Mouse (Mus musculus) limb, embryonic 12.5 days (tissue): ENCODE data around the gene Pold1. TPM values are rescaled to one million over a fixed set of nuclear protein-coding genes. Genes with fewer than 3 reads are reported as not detected.
A peak's percentile ranks its signal among the peaks of the same experiment; 100 is the strongest.

Experiments
- ATAC-seq: fragments of 200-750 bp; cut with Nextera tagmentation; 2 replicates; pipeline ENCODE4 v1.8.0; 2017; ENCODE audit warnings: low read depth, moderate TSS enrichment; ENCODE audit not compliant: insufficient number of reproducible peaks, insufficient read depth, low FRiP score, low TSS enrichment
- H3K27ac ChIP-seq: fragments of 300-500 bp; sonication (generic); 2 replicates; pipeline ENCODE4 v1.5.1; 2016; ENCODE audit warnings: mild to moderate bottlenecking, moderate library complexity
- H3K27me3 ChIP-seq: fragments of 300-500 bp; sonication (generic); 2 replicates; pipeline ENCODE4 v1.6.1; 2016; ENCODE audit warnings: mild to moderate bottlenecking, moderate library complexity
- H3K36me3 ChIP-seq: fragments of 300-500 bp; sonication (generic); 2 replicates; pipeline ENCODE4 v1.6.1; 2016; ENCODE audit warnings: mild to moderate bottlenecking, moderate library complexity
- H3K4me1 ChIP-seq: fragments of 300-500 bp; sonication (generic); replicated peaks from 2 replicates; pipeline ENCODE4 v1.6.1; 2016
- H3K4me2 ChIP-seq: fragments of 300-500 bp; sonication (generic); 2 replicates; pipeline ENCODE4 v1.6.1; 2016; ENCODE audit warnings: mild to moderate bottlenecking, moderate library complexity
- H3K4me3 ChIP-seq: fragments of 300-500 bp; sonication (generic); replicated peaks from 2 replicates; pipeline ENCODE4 v1.5.1; 2016; ENCODE audit warnings: mild to moderate bottlenecking
- H3K9ac ChIP-seq: fragments of 300-500 bp; sonication (generic); replicated peaks from 2 replicates; pipeline ENCODE4 v1.6.1; 2016; ENCODE audit warnings: mild to moderate bottlenecking, moderate library complexity
- H3K9me3 ChIP-seq: fragments of 300-500 bp; sonication (generic); 2 replicates; pipeline ENCODE4 v1.6.1; 2016; ENCODE audit warnings: mild to moderate bottlenecking, moderate library complexity
- WGBS: fragments of 180-500 bp; shearing (Covaris S2); methylation state at CpG from one replicate; pipeline ENCODE4 v1.1.7; 2016; 5-methylcytosine and 5-hydroxymethylcytosine counted together
- polyA plus RNA-seq: library from polyadenylated mRNA; unstranded; fragments of >200 nt; fragmentation: Nextera tagmentation; extraction: Ambion mirVana; gene quantifications from 2 replicates; pipeline ENCODE4 v1.2.1, GENCODE M21; 2016

The Pold1 gene
- polyA plus RNA-seq, 1 experiment from 2014 or later, result 132 TPM

DNA sequence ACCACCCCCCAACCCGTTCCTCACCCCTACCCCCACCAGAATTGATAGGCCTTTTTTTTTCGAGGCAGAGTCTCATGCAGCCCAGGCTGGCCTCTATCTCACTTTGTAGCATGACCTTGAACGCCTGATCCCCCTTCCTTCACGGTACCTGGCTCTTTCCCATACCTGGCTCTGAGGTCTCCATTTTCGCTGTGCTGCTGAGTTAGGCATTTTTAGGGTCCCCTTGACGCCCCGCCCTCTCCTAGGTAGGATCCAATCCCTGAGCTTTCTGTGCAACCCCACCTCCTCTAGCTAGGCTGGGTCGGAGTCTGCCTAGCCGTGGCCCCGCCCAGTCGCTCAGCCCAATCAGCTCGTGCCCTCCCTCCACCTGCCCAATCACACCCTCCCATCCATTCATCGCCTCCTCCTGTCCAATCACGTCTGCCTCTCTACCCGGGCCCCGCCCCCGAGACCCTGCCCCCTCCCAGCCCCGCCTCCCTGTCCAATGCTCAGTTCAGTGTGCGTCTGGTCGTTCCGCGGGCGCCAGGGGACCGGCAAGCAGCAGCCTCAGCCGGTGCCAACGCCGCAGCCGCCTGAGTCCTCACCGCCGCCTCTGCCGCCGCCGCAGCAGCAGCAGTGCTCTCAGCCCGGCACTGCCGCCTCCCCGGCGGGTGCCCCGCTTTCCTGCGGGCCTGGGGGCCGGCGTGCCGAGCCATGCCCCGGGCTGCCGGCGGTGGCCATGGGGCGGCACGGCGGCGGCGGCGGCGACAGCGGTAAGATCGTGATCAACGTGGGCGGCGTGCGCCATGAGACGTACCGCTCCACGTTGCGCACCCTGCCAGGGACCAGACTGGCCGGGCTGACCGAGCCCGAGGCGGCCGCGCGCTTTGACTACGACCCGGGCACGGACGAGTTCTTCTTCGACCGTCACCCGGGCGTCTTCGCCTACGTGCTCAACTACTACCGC is 42.0 kb upstream of the Pold1 start, which contains the start of gene Kcnc3:
Gene Kcnc3, plus strand, starts transcription at position 263 of the 946 bp plus-strand sequence.
- peak; percentile 90 for ATAC-seq
- Histone ChIP-seq H3K4me1 (peaks cover 50% of the 10 kb centered on the region), H3K4me3 (peak within 1 kb of the TSS; percentile 63), H3K9me3 (no peaks in the 10 kb centered on the region), H3K27me3 (peaks cover 91% of the 10 kb centered on the region), H3K4me2 (peak within 1 kb of the TSS; percentile 99), H3K27ac (no peak within 1 kb of the TSS), H3K36me3 (no peaks in the 10 kb centered on the region), H3K9ac (peak within 1 kb of the TSS; percentile 54)
- WGBS, result under 1% methylated on average over 77 of the region's 80 CpGs

DNA sequence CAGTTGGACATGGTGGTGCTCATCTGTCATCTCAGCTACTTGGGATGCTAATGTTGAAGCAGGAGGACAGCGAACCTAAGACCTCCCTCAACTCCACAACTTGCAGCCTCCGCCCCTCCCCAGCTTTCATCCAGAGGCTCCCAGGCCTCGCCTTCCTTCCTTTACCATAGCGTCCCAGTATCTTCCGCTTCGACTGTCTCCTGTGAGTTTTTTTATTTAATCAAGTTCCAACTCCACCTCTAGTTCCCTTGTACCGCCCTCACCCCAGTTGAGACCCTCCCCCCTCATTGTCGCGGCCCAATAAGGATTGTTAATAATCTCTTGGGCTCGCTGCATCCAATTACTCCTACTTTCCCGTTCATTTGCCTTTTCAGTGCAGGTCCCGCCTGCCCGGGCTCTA is 41.3 kb upstream of the Pold1 start:
- no peaks in the 10 kb centered on the region for H3K9me3 ChIP-seq
- peaks cover 98% of the 10 kb centered on the region for H3K27me3 ChIP-seq
- no peak overlapping the region for H3K27ac ChIP-seq
- H3K9ac ChIP-seq, result no peak overlapping the region
- ATAC-seq, result no peak
- H3K4me1 ChIP-seq, result peaks cover 50% of the 10 kb centered on the region
- WGBS, result 2% methylated on average over 13 of the region's 13 CpGs
- H3K36me3 ChIP-seq, result no peaks in the 10 kb centered on the region
- H3K4me3 ChIP-seq, result peak overlapping the region; percentile 63
- H3K4me2 ChIP-seq, result peak overlapping the region; percentile 99

DNA sequence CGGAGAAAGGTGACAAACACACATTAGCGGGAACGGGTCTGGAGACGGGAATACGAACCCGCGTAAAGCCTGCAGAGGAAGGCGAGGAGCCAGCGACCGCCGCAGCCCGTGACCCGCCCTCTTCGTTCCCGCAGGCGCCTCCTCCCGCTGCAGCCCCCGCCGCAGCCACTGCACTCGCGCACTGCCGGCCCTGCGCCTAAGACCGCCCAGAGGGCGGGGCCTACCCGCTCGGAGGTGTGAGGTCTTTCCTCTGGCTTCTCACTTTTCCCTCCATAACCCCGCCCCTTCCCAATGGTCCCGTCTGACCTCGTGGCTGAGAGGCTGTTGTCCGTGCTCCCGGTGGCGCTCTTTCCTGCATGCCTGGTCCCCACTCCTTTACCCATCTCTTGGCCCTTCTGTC is 40.5 kb upstream of the Pold1 start:
- ATAC-seq, result peak; percentile 41; the same call in 1 of the 2 replicates
- Histone ChIP-seq H3K4me2 (peak overlapping the region; percentile 99), H3K27ac (no peak overlapping the region), H3K9ac (peak overlapping the region; percentile 51; the same call in 1 of the 2 replicates), H3K9me3 (no peaks in the 10 kb centered on the region), H3K36me3 (no peaks in the 10 kb centered on the region), H3K27me3 (peaks cover 100% of the 10 kb centered on the region), H3K4me1 (peaks cover 50% of the 10 kb centered on the region), H3K4me3 (peak overlapping the region; percentile 63)
- WGBS, result under 1% methylated on average over 30 of the region's 33 CpGs

DNA sequence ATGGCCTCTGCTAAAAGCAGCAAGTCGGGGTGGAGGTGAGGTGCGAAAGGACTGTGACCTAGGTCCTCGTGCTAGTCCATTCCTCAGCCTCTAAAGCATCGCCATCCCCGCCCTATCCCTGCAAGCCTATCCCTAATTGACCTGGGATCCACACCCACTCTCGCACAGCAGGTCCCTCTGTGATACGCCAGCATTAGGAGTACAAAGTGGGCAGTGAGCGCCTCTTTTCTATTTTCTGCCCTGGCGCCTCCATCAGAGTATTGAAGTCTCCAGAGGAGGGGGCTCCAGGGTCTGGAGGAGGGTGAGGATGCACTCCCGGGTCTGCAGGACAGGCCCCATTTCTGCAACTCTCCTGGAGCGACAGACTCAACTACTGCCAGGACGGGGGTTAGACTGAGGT is 39.7 kb upstream of the Pold1 start:
- no peaks in the 10 kb centered on the region for H3K36me3 ChIP-seq
- H3K27ac ChIP-seq, result no peak overlapping the region
- WGBS, result 5% methylated on average over 12 of the region's 12 CpGs
- H3K9me3 ChIP-seq, result no peaks in the 10 kb centered on the region
- H3K9ac ChIP-seq, result no peak overlapping the region; the same call in 1 of the 2 replicates
- peak overlapping the region; percentile 99 for H3K4me2 ChIP-seq
- peaks cover 94% of the 10 kb centered on the region for H3K27me3 ChIP-seq
- H3K4me3 ChIP-seq, result peak overlapping the region; percentile 63
- ATAC-seq, result no peak
- peaks cover 42% of the 10 kb centered on the region for H3K4me1 ChIP-seq

DNA sequence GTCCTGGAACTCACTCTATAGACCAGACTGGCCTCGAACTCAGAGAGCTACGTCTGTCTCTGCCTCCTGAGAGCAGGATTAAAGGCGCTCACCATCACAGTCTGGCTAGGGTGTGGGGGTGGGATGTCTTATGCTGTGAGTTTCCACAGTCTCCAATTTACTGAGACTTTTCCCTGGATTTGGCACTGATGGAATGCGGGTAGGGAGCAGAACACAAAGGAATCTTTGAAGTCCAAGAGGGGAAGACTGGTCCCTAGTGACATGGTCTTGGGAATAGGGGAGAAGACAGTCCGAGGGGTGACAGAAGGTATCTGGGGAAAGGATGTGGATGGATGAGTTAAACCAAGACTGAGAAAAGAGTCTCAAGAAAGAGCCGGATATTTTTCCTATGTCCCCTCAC is 39.0 kb upstream of the Pold1 start:
- no peak for ATAC-seq
- H3K27ac ChIP-seq, result no peak overlapping the region
- H3K4me1 ChIP-seq, result peaks cover 37% of the 10 kb centered on the region
- no peaks in the 10 kb centered on the region for H3K9me3 ChIP-seq
- H3K36me3 ChIP-seq, result no peaks in the 10 kb centered on the region
- H3K9ac ChIP-seq, result no peak overlapping the region
- no peak overlapping the region for H3K4me3 ChIP-seq
- 36% methylated on average over 6 of the region's 6 CpGs for WGBS
- H3K4me2 ChIP-seq, result 0 out of 2 replicates have a peak overlapping the region, but pooled peaks have one; percentile 99
- H3K27me3 ChIP-seq, result peaks cover 93% of the 10 kb centered on the region

DNA sequence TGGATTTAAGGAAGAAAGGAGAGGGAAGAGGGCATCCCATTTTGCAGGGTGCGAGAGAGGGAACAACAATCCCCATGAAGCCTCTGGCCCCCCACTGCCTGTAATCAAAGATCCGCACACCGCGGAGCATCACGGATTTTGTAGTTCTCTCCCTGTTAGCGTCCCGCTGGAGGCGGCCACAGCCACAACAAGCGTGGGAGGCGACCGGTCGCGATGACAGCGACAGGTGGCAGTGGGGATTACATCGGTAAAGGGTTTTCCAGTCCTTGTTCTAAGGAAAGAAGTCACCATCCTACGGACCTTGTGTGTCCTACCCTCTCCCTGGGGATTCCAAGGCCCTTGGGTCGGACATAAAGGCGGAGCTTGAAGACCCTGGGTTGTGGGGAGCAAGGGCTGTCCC is 38.3 kb upstream of the Pold1 start:
- Histone ChIP-seq H3K9me3 (no peaks in the 10 kb centered on the region), H3K27ac (no peak overlapping the region), H3K36me3 (no peaks in the 10 kb centered on the region), H3K9ac (no peak overlapping the region; the same call in 1 of the 2 replicates), H3K4me3 (peak overlapping the region; percentile 22), H3K4me1 (peaks cover 37% of the 10 kb centered on the region), H3K27me3 (peaks cover 90% of the 10 kb centered on the region), H3K4me2 (peak overlapping the region; percentile 46)
- ATAC-seq, result no peak
- WGBS, result under 1% methylated on average over 18 of the region's 18 CpGs

DNA sequence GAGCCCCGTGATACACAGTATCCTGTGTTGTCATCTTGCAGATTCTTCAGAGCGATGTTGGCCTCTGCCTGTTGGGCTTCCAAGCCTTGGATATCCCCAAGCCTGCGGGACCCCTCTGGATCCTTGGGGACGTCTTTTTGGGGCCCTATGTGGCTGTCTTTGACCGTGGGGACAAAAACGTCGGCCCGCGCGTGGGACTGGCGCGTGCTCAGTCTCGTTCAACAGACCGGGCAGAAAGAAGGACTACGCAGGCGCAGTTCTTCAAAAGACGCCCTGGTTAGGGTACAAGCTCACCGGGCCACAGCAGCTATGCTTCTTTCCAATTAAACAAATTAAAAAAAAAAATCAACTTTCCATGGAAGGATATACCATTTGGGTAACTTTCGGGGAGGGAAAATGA is 37.9 kb upstream of the Pold1 start:
- peaks cover 89% of the 10 kb centered on the region for H3K27me3 ChIP-seq

DNA sequence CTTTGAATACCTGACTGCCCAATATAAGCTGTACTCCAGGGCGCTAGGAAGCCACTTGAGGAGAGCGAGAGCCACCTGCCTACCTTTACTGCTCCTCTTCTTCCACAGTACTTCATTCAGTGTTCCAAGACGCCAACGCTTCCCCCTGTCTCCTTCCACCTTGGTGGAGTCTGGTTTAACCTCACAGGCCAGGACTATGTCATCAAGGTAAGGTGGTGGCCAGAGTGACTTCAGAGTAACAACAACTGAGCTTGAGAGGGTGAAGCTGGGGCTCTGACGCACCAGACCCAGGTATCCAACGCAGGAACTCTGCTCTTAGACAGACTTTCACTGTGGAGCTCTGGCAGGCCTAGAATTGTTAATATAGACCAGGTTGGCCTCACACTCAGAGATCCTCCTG is 37.0 kb upstream of the Pold1 start:
- peaks cover 25% of the 10 kb centered on the region for H3K4me1 ChIP-seq
- no peaks in the 10 kb centered on the region for H3K36me3 ChIP-seq
- no peaks in the 10 kb centered on the region for H3K9me3 ChIP-seq
- H3K9ac ChIP-seq, result no peak overlapping the region
- no peak for ATAC-seq
- WGBS, result 89% methylated on average over 6 of the region's 6 CpGs
- H3K27me3 ChIP-seq, result peaks cover 85% of the 10 kb centered on the region
- no peak overlapping the region for H3K27ac ChIP-seq
- no peak overlapping the region for H3K4me2 ChIP-seq
- H3K4me3 ChIP-seq, result no peak overlapping the region

More for the DNA sequence above, 37.9 kb upstream of the Pold1 start:
- no peak for ATAC-seq
- peaks cover 33% of the 10 kb centered on the region for H3K4me1 ChIP-seq
- peak overlapping the region; percentile 46 for H3K4me2 ChIP-seq
- no peaks in the 10 kb centered on the region for H3K36me3 ChIP-seq
- H3K9me3 ChIP-seq, result no peaks in the 10 kb centered on the region
- H3K27ac ChIP-seq, result no peak overlapping the region
- 9% methylated on average over 19 of the region's 19 CpGs for WGBS
- H3K9ac ChIP-seq, result no peak overlapping the region
- peak overlapping the region; percentile 22 for H3K4me3 ChIP-seq

DNA sequence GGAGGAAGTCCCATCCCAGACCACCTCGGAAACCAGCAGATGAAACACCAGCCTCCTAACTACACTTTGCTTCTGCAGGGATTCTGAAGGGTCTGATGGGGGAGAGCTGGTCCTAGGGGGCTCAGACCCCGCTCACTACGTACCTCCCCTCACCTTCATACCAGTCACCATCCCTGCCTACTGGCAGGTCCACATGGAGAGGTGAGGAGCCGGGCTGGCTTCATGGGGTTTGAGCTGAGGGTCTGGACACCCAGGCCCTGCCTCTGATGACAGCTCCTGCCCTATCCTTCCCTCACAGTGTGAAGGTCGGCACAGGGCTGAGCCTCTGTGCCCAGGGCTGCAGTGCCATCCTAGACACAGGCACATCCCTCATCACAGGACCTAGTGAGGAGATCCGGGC is 36.3 kb upstream of the Pold1 start:
- peaks cover 78% of the 10 kb centered on the region for H3K27me3 ChIP-seq
- H3K9me3 ChIP-seq, result no peaks in the 10 kb centered on the region
- H3K4me2 ChIP-seq, result no peak overlapping the region
- 85% methylated on average over 6 of the region's 6 CpGs for WGBS
- no peak overlapping the region for H3K9ac ChIP-seq
- no peak overlapping the region for H3K4me3 ChIP-seq
- peaks cover 25% of the 10 kb centered on the region for H3K4me1 ChIP-seq
- no peaks in the 10 kb centered on the region for H3K36me3 ChIP-seq
- H3K27ac ChIP-seq, result no peak overlapping the region
- ATAC-seq, result no peak

DNA sequence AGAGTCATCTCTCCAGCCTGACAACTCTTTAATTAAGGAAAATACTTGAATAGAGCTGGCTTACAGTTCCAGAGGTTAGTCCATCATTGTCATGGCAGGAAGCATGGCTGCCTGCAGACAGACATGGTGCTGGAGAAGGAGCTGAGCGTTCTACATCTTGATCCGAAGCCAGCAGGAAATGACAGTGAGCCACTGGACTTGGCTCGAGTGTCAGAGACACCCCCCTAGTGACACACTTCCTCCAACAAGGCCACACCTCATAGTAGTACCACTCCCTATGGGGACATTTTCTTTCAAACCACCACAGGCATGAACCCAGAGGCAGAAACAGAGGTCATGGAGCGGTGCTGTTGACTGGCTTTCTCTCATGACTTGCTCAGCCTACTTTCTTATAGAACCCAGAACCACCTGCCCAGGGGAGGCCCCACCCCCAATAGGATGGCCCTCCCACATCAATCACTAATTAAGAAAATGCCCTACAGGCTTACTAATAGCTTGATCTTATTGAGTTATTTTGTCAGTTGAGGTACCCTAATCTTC is 35.7 kb upstream of the Pold1 start:
- no peaks in the 10 kb centered on the region for H3K36me3 ChIP-seq
- H3K4me2 ChIP-seq, result no peak overlapping the region
- H3K27me3 ChIP-seq, result peaks cover 72% of the 10 kb centered on the region
- peaks cover 20% of the 10 kb centered on the region for H3K4me1 ChIP-seq
- H3K4me3 ChIP-seq, result no peak overlapping the region
- H3K9me3 ChIP-seq, result no peaks in the 10 kb centered on the region
- ATAC-seq, result no peak
- H3K27ac ChIP-seq, result no peak overlapping the region
- 85% methylated on average over 4 of the region's 4 CpGs for WGBS
- H3K9ac ChIP-seq, result no peak overlapping the region

DNA sequence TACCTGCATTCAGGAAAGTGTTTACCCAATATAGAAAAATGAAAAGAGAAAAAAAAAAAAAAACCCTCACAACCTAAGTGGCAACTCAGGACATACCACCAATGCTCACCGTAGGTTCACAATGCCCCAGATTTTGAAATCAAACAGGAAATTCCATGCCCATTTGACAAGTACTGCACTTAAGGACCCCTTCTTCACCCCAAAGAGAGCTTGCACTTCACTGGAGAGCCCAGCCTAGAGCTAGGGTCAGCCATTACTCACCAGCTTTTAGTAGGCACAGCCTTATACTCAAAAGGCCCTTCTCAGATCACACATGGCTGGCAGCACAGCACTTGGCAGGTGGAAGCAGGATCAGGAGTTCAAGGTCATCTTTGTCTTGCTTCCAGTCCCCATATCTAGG is 34.5 kb upstream of the Pold1 start:
- H3K9ac ChIP-seq, result no peak overlapping the region

More for the DNA sequence above, 34.5 kb upstream of the Pold1 start:
- H3K27ac ChIP-seq, result no peak overlapping the region
- no peak for ATAC-seq
- H3K9me3 ChIP-seq, result no peaks in the 10 kb centered on the region
- H3K36me3 ChIP-seq, result no peaks in the 10 kb centered on the region
- H3K4me2 ChIP-seq, result no peak overlapping the region
- H3K4me3 ChIP-seq, result no peak overlapping the region
- H3K4me1 ChIP-seq, result peaks cover 10% of the 10 kb centered on the region
- 85% methylated on average over 1 of the region's 1 CpGs for WGBS
- peaks cover 60% of the 10 kb centered on the region for H3K27me3 ChIP-seq
